Comparison of ENCODE assay signal across 29 mouse cellular contexts in the genomic region with DNA sequence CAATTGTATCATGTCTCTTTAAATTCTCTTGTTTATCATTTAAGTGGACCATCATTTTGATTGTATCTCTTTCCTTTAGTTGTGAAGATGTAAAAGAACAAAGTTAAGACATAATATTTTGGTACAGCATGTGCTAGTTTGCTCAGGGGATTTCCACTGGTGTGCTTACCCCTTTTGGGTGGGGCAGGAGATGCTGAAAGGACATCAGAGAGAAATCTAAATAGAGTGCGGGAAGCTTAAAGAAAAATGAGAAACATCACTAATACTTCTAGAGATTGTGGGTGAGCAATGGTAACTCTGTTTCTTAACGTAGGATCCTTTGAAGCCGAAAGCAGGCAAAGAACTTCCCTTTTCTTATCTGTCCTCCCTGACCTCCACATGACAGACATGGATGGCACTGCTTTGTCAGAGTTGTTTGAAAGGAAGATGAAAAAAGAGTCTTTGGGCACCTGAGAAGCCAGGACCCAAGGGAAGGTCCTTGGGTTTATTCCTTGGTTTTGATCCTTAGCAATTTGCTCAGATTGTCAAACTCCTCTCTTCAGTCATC. TPM values are rescaled to one million over a fixed set of nuclear protein-coding genes. Genes with fewer than 3 reads are reported as not detected.
DNase-seq lines count a peak whose midpoint lies in the region; ATAC-seq and TF ChIP-seq lines count a peak whose summit lies in the region.
"Had no signal": no experiment of that assay in that cellular context is flagged by ENCODE, and none has a peak within 500 bp of the region (broad histone marks: within the 10 kb centered on the region; RNA-seq: fewer than 3 reads in every experiment).

No protein-coding gene starts in this region.

- no peak overlapping the region for H3K27ac ChIP-seq in gastrocnemius, adult 2 months
- H3K27ac ChIP-seq: embryonic facial prominence, embryonic 10.5 days; forebrain, embryonic 15.5 days; hindbrain, embryonic 10.5 days; kidney, postnatal 0 days; limb, embryonic 15.5 days; liver, embryonic 14.5 days; lung, embryonic 15.5 days; midbrain, embryonic 12.5 days; neural tube, embryonic 12.5 days; stomach, postnatal 0 days had no signal

- H3K4me3 ChIP-seq in gastrocnemius, adult 2 months, result no peak overlapping the region
- H3K4me3 ChIP-seq: embryonic facial prominence, embryonic 10.5 days; forebrain, embryonic 15.5 days; hindbrain, embryonic 10.5 days; limb, embryonic 15.5 days; lung, embryonic 15.5 days; midbrain, embryonic 12.5 days; neural tube, embryonic 12.5 days had no signal

- peak; percentile 41 to 42 for DNase-seq in B cell, adult 2 months
- DNase-seq in CD4-positive, CD25-positive, alpha-beta regulatory T cell, adult 2 months (ENCODE audit: low read depth, low spot score), result peak; percentile 78
- DNase-seq in gastrocnemius, adult 2 months, result no peak
- no peak for DNase-seq in heart, postnatal 25 days (ENCODE audit: low spot score)
- DNase-seq in layer of hippocampus, adult 11-12 months (ENCODE audit: low spot score), result no peak
- DNase-seq in gastrocnemius, adult 18-20 months (ENCODE audit: low spot score), result no peak
- DNase-seq: adrenal gland, postnatal 14 days; cerebellum, adult 8-10 months; gastrocnemius, postnatal 25 days; kidney, adult 18-20 months; left cerebral cortex, postnatal 4 days; retina, postnatal 1 day; right cerebral cortex, postnatal 25 days; thymus, adult 2 months had no signal

- intact Hi-C loops in gastrocnemius, adult 2 months (cut with DNase I), result no loop called here
- intact Hi-C loops in heart, postnatal 25 days (cut with DNase I), result no loop called here

- TF ChIP-seq CTCF in gastrocnemius, adult 2 months (IDR thresholded peaks at IDR 0.05), result no peak

- ATAC-seq in activated CD4-positive, CD25-positive, alpha-beta regulatory T cell, adult 4 months, result peak; percentile 72
- ATAC-seq in megakaryocyte, adult 5-6 weeks (ENCODE audit: poor library complexity, severe bottlenecking), result peak; percentile 52; the same call in 1 of the 2 replicates
- ATAC-seq: forebrain, embryonic 15.5 days; hindbrain, embryonic 16.5 days had no signal

RNA-seq across cellular contexts. Expression of gene Il7r, which starts 3.5 kb away (rescaled TPM):
- 100 to 1,000 TPM; 118 to 316 TPM for polyA plus RNA-seq in activated CD4-positive, CD25-positive, alpha-beta regulatory T cell, adult 4 months (2017; shearing (Covaris generic))
- 3.8 and 5.0 TPM in 2 replicates for total RNA-seq in megakaryocyte, adult 5-6 weeks (2015)
- 5.9 and 8.5 TPM in 2 replicates for total RNA-seq in megakaryocyte, adult 5-6 weeks (2017)
- under 1 TPM in 1 of 2 experiments, not detected in 1; 0.56 TPM for total RNA-seq in gastrocnemius, adult 2 months (2021)
- total RNA-seq in heart, postnatal 25 days (2021), result under 1 TPM; 0.39 to 0.94 TPM
- under 1 TPM; 0.55 TPM for total RNA-seq in gastrocnemius, adult 18-20 months (2021)
- total RNA-seq: ES-E14 had no signal
- polyA plus RNA-seq: C2C12; embryonic facial prominence, embryonic 10.5 days; forebrain, embryonic 15.5 days; hindbrain, embryonic 10.5 days; hindbrain, embryonic 16.5 days; midbrain, embryonic 12.5 days; neural tube, embryonic 12.5 days had no signal

Comparison
In these comparisons a context has a peak if more than half of its experiments do, and no peak if none do; other contexts are left out.
1. DNase-seq: peak in B cell, adult 2 months (2 of 2) and CD4-positive, CD25-positive, alpha-beta regulatory T cell, adult 2 months (single experiment); none in gastrocnemius, adult 2 months (single experiment), heart, postnatal 25 days (single experiment), layer of hippocampus, adult 11-12 months (single experiment) and gastrocnemius, adult 18-20 months (single experiment).